Mouse (Mus musculus) E14TG2a.4 (cell line): ENCODE measurements around the gene Ccr5.

Experiments used
- CTCF ChIP-seq: conservative IDR thresholded peaks from 2 replicates; pipeline ENCODE4 v1.5.1; 2014; ENCODE audit warnings: low read length
- NANOG ChIP-seq: IDR thresholded peaks from 2 replicates; pipeline ENCODE4 v1.6.1; 2014; ENCODE audit warnings: borderline replicate concordance, low read length, mixed read lengths
- POU5F1 ChIP-seq: IDR thresholded peaks from 2 replicates; pipeline ENCODE4 v1.6.1; 2014; ENCODE audit warnings: low read length, borderline replicate concordance

GRCm38 (mm10) chr9:124138055-124138775, 16.9 kb downstream of the Ccr5 start:
- no peak for TF ChIP-seq CTCF
- TF ChIP-seq POU5F1 = no peak
- TF ChIP-seq NANOG = no peak
